Mouse (Mus musculus) G1E (cell line): Measurements from ENCODE around the gene Rbm4.

Source experiments
- CTCF ChIP-seq: IDR thresholded peaks from 2 replicates; pipeline ENCODE4 v1.5.1; 2012; ENCODE audit warnings: low read depth, low read length, inconsistent platforms, mixed read lengths
- GATA1 ChIP-seq: IDR thresholded peaks from 2 replicates; pipeline ENCODE4 v1.6.1; 2012; ENCODE audit warnings: borderline replicate concordance, low read length, inconsistent platforms, mixed read lengths
- POLR2AphosphoS5 ChIP-seq: IDR thresholded peaks from 2 replicates; pipeline ENCODE4 v1.6.1; 2012; ENCODE audit warnings: low read depth, low read length, inconsistent platforms; ENCODE audit not compliant: insufficient replicate concordance
- TAL1 ChIP-seq: conservative IDR thresholded peaks from 2 replicates; pipeline ENCODE4 v1.6.1; 2012; ENCODE audit warnings: low read depth, low read length, inconsistent platforms, mixed read lengths

GRCm38 (mm10) chr19:4840848-4841247 is 47.1 kb upstream of the Rbm4 start:
- TF ChIP-seq CTCF (no peak), GATA1 (no peak), POLR2AphosphoS5 (no peak), TAL1 (no peak)
